Mouse (Mus musculus): ENCODE measurements at regions not wholly inside any gene's neighbourhood (a gene's known extent, or its start where the extent isn't known, plus 50 kb on each side); places are given as distances from the start of the nearest gene placed in this dataset.

GRCm38 (mm10) chr9:43667386-43667785 is 76.4 kb upstream of the Nectin1 start:
- TF ChIP-seq CTCF (IDR thresholded peaks at IDR 0.05; ENCODE audit: control insufficient read depth, insufficient read depth, insufficient replicate concordance, low read depth, low read length) (no peak), POLR2A (IDR thresholded peaks at IDR 0.05; ENCODE audit: control insufficient read depth, low read depth, low read length) (no peak)
